Mouse (Mus musculus) layer of hippocampus, adult 8-10 months (tissue): ENCODE data around the gene Pklr. TPM values are rescaled to one million over a fixed set of nuclear protein-coding genes. Genes with fewer than 3 reads are reported as not detected.
"Not testable (repeated sequence)": the region's sequence is repeated elsewhere in the genome, so short reads cannot be mapped to it uniquely, and the experiment has no call there.

Experiments used
- DNase-seq, 2 experiments: peaks; one replicate each; pipeline ENCODE4 v3.0.0; 2022; ENCODE audit warnings: low spot score in 2 of 2
- total RNA-seq, 4 experiments: library from RNA; stranded (reverse); gene quantifications; 2 replicates each; pipeline ENCODE4 v1.2.4; 2022

Pklr gene
- total RNA-seq, 4 experiments from 2014 or later: 0.14 TPM; not detected in 3

DNA sequence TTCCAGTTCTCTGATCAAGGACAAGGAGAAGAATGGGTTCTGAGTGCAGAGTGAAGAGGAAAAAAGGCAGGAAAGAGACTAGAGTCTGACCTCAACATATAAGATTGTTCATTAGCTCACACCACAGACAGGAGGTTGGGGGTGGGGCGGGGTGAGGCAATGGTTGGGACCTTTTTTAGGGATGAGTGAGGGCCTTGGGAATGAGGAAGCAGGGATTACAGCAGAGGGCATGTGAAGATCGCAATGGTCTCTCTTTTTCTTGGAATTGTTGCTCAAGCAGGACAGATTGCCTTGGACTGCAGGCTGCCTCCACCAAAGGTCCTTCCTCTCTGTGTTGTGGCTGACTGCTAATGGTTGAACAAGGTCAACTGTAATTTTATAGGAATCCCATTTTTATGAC, 12.6 kb upstream of the Pklr start:
- no peak for DNase-seq

DNA sequence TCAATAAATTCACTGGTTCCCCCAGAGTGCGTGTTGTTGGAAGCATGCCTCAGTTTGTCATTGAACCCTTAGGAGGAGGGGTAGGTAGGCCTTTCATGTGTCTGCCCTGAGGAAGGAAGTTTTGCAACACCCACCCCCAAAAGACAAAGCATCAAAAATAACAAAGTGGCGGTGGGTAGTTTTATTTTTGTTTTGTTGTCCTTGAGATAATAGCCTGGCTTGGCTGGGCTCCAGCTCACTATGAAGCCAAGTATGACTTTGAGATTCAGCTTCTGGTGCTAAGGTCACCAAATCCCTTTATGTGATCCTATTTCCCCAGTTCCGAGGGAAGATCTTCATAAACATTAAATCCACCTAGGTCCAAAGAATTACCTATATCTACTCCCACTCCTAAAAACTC, 11.7 kb upstream of the Pklr start:
- DNase-seq: no peak

DNA sequence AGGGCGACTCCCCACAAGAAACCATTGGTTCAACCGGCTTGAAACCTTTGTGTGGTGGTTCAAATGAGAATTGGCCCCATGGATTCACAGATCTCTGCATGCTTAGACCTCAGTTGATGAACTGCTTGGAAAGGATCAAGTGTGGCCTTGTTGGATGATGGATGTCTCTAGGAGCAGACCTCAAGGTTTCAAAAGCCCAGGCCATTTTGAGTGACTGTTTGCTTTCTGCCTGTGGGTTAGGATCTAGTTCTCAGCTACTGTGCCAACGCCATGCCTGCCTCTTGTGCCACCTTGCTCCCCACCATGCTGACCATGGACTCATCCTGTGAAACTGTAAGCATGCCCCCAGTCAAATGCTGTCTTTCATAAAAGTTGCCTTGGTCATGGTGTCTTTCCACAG, 10.0 kb upstream of the Pklr start:
- DNase-seq: no peak

DNA sequence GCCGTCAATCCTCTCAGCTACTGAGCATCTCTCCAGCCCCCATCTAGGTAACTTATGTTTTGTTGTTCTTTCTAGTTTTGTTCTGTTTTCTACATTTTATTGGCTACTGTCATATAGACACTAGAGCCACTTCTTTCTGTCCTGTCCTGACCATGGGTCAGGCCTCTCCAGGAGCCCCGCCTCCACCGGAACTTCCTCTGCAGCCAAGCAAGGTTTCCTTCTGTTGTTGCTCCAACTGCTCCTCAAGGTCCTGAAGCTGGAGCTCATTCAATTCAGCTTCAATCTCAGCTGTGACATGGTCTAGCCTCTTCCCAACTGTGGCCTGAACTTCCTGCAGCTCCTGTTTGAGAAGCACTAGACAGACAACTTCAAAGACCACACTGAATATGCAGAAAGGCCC, 6.0 kb upstream of the Pklr start:
- DNase-seq: no peak

DNA sequence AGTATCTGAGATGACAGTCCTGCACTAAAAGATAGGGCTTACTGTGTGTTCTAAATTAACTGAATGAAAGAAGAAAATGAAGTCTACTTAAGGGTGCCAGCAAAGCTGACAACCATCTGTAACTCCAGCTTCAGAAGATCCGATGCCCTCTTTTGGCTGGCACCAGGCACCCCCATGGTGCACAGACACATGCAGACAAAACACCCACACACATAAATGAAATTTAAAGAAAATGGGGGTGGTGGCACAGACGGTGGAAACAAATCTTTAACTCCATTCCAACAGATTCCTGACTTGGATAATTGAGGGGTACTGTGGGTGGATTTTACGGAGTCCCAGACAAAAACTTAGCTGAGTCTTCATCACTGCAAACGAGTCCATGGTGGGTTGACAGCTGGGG, 4.1 kb upstream of the Pklr start:
- DNase-seq: peak; percentile 58 to 67

DNA sequence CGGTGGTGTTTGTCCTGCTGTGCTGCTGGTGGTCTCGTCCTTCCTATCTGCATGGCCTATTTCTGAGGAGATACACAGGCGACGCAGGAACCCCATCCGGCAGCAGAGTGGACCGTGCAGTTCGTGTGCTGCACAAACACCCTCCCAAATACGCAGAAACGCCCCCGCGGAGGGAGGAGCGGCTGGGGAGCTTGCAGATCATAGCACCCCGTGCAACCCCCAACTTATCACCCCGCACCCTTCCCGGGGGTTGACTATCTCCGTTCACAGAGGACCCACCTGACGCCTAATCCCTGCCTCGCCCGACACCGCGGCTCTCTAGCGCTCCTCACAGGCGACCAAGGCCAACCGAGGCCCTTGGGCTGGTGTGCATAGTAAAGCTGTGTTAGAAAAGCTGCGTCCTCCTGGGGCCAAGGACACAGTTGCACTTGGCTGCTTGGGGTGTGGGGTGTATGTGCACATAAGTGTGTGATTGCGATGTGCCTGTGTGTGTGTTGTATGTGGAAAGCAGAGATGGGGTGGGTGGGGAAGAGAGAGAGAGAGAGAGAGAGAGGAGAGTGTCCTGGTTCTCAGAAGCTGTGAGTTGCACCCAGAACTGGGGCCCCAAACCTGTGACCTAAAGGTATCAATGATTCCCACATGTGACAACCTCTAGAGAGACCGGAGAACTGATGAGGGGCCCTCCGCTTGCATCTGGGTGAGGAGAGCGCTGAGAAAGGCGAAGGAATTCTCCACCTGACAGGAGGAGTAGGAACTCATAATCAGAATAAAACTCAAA, 3.5 kb upstream of the Pklr start:
- DNase-seq: peak; percentile 24 to 39

DNA sequence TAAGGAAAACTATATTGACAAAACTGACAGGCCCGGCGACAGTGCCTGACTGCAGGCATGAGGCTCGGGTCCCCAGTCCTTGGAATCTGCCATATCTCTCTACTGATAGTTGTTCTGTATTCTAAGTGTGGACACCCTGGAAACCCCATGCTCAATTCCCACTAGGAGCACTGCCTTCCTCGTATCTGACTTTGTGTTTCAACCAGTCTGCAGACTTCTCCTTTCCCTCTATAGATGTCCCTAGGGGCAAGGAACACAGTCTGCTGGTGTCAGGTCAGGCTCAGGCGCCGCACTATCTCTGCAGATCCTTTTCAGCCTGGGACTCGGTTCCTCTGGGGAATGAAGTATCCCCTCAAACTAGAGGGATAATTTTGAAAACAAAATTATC, 2.9 kb upstream of the Pklr start:
- no peak for DNase-seq

DNA sequence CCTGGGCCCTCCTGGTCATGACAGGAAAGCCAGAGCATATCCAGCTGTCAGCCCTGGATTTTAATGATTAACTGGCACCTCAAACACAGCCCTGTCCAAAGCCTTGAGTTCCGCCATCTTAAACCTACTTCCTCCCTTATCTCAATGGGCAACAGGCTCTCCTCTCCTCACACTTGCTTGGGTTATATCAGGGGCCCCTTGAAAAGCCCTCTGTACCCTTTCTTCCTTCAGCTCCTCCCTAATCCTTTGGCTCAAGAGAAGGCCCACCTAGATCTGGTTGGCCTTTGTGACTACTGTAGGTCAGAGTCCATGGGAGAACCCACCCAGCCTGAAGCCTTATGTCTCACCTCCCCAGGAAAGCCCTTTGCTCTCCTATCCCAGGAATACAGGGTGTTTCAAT, 2.2 kb upstream of the Pklr start:
- DNase-seq: no peak

DNA sequence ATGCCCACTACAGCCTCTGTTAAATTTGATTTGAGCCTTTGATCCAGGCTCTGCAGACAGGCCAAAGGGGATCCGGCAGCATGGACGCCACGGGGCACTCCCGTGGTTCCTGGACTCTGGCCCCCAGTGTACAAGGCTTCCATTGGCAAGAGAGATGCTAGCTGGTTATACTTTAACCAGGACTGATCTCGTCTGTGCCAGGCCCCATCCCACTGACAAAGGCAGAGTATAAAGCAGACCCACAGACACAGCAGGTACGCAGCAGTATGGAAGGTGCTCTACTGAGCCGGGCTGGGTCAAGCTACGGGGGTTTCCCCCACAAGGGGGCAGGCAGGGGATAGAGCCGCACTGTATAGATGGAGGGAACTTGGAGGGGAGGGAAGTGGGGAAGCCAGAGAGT, 423 bp downstream of the Pklr start:
- no peak for DNase-seq

DNA sequence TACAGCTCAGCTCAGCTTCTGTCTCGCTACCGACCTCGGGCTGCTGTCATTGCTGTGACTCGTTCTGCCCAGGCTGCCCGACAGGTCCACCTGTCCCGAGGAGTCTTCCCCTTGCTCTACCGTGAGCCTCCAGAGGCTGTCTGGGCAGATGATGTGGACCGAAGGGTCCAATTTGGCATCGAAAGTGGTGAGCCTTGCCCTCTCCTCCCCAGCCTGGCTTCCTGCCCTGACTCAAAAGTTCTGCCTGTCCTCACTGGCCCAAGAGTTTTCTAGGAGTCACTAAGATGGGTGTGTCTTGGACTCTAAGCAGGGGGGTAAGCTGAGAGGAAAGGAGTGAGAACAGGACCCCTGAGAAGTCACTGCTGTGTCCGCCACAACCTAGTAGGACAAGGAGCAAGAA, 8.9 kb downstream of the Pklr start:
- DNase-seq: no peak

DNA sequence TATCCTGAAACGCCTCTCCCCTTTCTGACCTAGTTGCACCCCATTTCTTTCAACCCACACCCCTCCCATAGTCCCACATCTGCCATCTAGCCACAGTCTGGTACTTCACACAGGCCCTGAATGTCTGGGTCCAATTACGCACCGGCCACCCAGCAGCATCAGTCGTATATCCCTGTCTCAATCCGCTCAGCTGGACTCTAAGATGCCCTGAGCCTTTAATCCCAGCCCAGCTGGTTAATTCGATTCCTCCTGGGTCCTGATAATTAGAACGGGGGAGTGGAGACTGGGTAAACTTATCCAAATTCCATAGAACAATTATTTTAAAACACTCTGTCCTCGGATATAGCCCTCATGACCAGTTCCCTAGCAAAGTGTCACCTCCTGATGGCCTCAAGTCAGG, 9.6 kb downstream of the Pklr start:
- no peak for DNase-seq

DNA sequence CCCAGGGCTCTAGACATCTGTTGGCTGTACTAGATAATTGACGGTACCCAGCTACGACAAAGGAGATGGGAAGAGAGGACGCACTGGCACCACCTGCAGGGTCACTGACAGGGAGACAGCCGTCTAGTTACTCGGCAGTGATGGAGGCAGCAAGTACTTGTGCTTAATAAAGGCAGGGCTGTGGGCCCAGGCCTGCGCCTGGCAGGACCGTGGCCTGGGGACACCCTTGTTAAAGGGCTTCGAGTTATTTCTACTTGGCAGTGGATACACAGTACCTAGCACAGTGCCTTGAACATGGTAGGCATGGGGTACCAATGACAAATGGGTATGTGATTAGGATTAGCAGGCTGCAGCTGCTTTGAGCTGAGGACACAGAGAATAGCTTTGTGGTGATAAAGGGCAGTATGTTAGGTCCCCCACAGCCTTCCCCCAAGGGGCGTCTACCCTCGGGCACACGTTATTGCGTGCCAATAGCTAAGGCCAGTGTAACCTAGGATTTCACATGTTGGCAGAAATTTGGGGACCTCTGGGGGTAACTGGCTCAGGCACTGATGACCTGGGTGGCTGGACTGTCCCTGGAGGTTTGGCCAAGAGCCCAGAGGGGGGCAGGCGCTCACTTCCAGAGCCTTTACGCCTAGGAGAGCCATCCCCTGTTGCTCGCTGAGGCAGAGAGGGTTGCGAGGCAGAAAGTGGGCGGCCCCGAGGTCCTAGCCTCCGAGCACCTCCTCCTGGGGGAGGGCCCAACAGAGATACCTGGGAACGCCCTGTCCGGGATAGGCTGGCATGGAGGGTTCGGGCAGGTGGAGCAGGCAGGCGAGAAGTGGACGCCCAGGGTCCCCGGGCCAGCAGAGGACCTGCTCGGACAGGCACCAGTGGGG, 11.4 kb downstream of the Pklr start:
- DNase-seq: no peak

DNA sequence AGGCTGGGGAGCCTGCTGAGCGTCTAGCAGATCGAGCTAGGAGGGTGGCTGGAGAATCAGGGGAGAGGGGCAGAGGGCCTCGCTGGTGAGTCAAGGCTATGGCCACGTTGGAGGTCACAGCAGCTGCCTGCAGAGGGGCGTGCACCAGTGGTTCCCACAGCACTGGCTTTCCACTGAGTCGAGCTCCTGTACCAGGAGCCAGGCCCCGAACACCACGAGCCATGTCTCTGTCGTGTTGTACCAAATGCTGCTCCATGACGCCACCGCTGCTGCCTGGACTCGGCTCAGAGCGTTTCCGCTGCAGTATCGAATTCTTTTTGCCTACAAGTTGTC, 12.0 kb downstream of the Pklr start:
- DNase-seq: no peak

DNA sequence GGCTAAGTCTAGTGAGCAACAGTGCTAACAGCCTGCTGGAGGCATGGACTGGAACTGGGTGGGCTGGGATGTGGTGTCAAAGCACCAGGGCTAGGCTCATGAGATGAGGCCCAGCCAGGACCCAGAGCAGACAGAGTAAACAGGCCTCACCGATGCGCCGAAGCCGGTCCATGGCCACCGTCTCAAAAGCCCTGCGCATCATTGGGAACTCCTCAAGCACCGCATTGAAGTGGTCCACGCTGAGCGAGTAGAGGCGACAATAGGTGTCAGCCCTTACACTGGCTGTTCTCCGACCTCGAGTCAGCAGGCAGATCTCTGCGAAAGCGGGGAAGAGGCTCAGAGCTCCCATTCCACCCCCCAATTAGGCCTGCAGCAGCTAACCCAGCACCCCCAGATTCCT, 12.6 kb downstream of the Pklr start:
- no peak for DNase-seq

DNA sequence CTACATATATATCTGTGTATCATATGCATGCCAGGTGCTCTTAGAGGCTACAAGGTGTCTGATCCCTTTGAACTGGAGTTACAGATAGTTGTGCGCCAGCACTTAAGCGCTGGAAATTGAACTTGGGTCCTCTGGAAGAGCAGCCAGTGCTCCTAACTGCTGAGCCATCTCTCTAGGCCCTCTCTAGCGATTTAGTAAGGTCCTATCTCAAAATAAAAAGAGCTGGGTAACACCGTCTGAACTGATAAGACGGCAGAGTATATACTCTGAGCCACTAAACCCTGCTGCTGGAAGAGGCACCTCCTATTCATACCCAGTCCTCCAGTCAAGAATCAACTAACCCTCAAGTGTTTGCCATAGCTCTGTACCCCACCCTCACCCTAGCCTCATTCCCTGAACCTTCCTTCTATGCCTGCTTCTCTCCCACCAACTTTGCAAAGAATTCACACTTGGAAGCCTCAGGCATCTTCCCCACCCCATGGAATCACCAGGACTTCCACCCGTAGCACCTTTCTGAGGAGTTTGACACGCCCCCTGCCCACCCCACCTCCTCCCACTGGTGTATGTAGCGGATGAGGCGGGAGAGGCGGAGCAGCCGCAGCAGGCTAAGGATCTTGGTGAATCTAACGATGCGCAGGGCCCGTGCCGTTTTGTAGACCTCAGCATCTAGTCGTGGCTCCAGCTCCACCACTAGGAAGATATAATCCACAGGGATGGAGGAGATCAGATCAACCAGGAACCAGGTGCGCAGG, 16.3 kb downstream of the Pklr start:
- no peak for DNase-seq

DNA sequence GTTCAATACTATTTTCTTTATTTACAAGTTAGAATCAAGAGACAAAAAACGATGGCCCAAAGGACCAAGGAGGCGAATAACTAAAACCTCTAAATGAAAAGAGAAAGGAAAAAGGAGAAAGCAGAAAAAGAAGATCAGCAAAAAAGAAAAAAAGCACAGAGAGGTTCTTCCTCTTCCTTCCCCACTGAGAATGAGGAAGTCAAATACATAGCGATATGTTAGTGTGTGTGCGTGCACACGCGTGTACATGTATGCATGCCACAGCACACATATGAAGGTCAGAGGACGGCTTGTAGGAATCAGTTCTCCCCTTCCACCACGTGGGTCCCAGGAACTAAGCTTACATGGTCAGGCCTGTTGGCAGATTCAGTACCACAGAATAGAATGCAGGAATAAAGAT, 21.0 kb downstream of the Pklr start:
- no peak for DNase-seq

DNA sequence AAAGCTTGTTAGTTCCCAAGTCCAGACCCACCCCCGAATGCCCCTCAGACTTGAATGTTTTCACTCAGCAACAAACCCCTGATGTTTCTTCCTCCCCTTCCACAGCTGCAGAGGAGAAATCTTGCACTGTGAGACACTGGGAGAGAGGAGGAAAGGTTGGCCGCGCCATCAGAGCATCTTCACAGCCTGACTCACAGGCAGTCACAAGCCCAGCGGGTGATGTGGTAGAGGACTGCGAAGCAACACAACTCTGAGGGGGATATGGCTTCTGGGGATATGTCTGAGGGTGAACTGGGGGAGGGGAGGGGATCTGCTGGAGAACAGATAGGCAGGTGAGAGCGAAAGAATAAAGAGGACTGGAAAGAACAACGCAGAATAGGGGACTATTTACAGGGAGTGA, 22.7 kb downstream of the Pklr start:
- no peak for DNase-seq

DNA sequence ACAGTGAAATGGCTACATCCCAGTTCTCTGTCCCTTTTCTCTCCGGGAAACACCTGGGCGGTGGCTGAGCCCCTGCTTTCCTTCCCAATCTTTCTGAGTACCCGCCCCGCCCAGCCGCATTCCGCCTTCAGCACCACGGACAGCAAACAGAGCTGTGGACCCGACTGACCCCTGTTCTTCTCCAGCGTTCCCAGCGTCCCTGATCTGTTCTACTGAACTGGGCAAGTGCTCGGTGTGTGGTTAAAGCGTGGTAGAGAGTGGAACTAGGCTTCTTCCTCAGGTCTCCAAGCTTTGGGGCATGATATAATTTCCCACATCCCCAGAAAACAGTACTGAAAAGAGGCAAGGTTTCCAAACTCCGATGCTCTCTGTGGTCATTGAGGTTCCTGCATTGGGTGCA, 23.3 kb downstream of the Pklr start:
- DNase-seq: no peak

DNA sequence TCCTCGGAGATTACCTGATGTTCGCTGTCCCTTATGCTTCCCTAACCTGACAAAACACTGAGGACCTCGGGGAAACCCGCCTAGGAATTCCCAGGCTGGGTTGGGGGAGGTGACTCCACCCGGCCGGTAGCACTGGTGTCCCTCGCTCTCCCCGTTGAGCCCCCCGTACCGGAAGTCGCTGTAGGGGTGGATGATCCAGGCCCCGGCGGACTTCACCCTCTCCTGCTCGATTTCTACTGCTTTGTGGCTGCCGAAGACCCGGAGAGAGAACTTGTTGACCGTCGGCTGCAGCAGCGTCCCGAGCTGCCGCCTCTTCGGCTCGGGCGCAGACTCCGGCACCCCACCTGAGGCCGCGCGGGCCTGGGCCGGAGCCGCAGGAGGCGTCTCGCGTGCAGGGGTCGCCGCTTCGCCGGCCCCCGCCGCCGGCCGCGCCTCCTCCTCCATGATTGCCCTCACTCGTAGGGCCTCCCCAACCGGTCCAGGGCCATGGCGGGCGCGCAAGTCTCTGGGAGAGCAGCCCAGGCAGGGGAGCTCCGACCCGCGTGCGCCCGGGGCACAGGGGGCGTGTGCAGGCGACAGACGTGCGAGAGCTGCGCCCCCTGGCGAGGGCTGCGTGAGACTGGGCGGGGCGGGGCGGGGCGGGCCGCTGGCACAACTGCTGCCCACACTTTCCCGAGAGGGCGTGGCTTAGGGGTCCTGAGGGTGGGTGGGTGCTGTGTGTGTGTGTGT, 23.8 kb downstream of the Pklr start, which contains the start of gene Hcn3:
Gene Hcn3, minus strand, starts transcription at position 581 of the 729 bp plus-strand sequence.
- DNase-seq: no peak

DNA sequence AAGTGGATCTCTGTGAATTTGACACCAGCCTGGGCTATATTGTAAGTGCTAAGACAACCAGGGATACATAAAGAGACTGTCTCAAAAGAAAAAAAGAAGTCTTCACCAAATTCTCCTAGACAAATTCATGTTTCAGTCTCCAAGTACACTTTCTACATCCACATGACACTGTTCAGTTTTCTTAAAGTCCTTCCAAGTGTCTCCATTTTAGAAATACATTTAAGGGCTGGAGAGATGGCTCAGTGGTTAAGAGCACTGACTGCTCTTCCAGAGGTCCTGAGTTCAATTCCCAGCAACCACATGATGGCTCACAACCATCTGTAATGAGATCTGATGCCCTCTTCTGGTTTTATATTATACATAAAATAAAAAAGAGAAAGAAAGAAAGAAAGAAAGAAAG, 25.3 kb downstream of the Pklr start:
- DNase-seq: not testable (repeated sequence)

DNA sequence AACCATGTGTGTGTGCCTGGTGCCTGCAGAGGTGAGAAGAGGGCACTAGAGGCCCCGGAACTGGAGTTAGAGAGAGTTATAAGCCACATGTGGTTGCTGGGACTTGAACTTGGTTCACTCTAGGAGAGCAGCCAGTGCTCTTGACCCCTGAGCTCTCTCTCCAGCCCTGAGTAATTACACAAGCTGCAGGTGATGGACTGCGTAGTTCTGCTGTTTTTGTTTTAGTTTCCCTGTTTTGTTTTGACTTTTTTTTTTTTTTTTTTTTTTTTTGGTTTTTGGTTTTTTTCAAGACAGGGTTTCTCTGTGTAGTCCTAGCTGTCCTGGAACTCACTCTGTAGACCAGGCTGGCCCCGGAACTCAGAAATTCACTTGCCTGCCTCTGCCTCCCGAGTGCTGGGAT, 25.8 kb downstream of the Pklr start:
- no peak for DNase-seq

DNA sequence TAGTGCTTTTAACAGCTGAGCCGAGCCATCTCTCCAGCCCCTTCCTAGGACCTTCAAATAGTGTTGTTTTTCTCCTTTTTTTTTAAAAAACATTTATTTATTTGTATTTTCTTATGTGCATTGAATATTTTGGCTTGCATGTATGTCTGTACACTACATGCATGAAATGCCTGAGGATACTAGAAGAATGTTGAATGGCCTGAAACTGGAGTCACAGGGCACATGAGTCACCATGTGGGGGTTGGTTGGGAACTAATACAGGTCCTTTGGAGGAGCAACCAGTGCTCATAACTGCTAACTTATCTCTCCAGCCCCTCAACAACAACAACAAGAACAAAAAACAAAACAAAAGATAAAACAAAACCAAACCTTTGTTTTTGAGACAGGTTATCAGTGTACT, 27.2 kb downstream of the Pklr start:
- no peak for DNase-seq
